Mouse (Mus musculus) adrenal gland, adult 8-10 months (tissue): ENCODE measurements around the gene Syne2. TPM values are rescaled to one million over a fixed set of nuclear protein-coding genes. Genes with fewer than 3 reads are reported as not detected.

Experiments
- DNase-seq: peaks from one replicate; pipeline ENCODE4 v3.0.0; 2022
- total RNA-seq, 4 experiments: library from RNA; stranded (reverse); gene quantifications; 2 replicates each; pipeline ENCODE4 v1.2.4; 2022

Gene Syne2
- total RNA-seq, 4 experiments from 2014 or later, result 44.7 to 90.5 (median 59.6) TPM

- peak; percentile 20 for DNase-seq
These were observed 133.4 kb downstream of the Syne2 start for GRCm38 (mm10) chr12:75951328-75951727.

GRCm38 (mm10) chr12:75952011-75952410 lies 134.1 kb downstream of the Syne2 start:
- no peak for DNase-seq

DNA sequence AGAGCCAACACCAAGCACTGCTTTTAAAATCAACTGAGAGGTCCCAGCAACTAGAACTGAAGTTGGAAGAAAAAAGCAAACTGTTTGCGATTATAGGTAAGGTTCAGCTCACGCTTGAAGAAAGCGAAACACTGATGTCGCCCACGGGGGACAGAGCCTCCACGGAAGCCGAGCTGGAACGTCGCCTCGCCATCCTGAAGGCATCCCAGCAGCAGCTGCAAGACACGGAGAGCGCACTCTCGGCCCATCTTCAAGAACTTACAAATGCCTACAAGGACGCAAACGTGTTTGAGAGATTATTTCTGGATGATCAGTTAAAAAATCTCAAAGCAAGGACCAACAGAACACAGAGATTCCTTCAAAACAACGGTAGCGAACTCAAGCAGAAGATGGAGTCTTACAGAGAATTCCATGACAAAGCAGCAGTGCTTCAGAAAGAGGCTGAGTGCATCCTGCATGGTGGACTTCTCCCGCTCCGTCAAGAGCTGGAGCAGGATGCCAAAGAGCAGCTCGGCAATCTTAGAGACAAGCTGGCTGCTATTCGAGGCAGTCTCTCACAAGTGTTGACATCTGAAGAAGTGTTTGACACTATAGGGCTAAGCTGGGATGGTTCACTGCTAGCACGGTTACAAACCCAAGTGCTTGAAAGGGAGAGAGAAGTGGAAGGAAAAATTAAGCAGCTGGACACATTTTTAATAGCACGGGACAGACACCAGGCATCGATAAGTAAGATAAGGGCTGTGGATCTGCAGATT lies 148.7 kb downstream of the Syne2 start:
- no peak for DNase-seq

- DNase-seq, result no peak
These were observed 161.1 kb downstream of the Syne2 start for GRCm38 (mm10) chr12:75979079-75979478.

DNA sequence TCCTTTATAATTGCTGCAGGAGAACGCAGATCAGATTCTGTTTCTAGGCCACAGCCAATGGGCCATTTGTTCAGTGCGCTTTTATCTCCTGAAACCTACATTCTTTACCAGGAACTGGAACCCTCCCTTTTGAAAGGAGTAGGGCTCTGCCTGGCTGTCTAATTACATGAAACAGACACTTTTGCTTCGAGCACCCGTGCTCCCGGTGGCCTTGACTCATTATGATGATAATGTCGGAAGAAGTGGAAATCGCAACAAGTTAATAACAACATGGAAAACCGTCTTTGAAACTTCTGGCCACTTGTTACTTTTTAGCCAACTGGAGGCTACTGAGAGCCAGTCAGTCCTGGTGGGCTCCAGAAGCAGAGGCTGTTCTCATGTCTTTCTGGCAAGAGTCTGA lies 165.4 kb downstream of the Syne2 start:
- DNase-seq, result no peak

DNA sequence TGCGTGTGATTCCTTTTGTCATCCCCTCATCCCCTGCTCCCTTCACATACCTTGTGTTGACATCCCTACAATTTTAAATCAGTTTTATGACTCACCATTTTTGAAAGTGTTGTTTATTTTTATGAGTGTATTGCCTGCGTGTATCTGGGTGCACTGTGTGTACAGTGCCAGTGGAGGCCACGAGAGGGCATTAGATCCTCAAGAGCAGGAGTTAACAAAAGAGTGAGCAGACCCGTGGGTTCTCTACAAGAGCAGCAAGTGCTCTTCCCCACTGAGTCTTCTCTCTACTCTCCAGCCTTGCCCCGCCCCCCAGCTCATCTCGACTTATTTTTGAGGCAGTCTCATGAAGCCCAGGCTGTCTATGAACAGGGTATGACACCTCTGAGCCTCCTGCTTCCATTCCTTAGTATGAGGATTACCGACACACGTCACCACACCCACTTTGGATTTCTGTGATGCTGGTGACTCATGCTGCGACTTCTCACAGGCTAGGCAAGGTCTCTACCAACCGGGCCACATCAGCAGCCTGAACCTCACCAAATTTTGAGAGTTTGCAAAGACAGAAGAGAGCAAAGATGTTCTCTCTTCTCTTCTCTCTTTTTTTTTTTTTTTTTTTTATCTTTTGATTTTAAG lies 174.4 kb downstream of the Syne2 start:
- no peak for DNase-seq

DNA sequence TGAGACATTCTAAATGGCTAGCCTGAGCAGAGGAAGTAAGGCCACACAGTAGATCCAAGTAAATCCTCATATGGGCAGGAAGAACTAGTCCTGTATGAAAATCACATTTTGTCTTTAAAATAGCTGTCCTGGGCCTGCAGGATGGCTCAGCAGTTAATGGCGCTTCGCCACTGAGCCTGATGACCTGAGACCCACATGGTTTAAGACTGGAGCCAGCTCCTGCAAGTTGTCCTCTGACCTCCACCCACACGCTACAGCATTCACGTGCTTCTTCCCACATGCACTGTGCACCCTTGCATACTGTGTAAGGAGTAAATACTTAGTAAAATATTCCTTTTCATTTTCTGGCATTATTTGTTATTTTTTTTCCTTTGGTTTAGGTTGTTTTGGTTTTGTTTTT lies 175.0 kb downstream of the Syne2 start:
- DNase-seq, result no peak

GRCm38 (mm10) chr12:75995086-75995485 lies 177.2 kb downstream of the Syne2 start:
- DNase-seq, result no peak

GRCm38 (mm10) chr12:75997547-75997946 lies 179.6 kb downstream of the Syne2 start:
- DNase-seq, result no peak

DNA sequence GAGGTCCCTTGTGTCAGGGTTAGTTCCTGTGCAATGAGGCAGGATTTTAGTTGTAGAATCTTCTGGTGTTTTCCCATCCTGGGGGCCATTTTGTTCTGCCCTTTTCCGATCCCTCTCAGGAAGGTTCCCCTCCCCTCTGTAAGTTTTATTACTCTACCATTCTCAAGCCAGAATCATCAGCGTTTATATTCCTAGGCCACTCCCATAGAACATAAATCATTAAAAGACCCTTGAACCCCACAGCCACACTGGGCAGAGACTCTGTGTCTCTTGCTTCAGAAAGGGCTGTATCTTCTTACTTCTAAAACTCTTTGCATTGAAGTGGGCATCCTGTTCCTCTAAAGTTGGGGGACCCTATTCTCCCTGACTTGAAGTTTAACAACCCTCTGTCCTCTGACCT lies 180.5 kb downstream of the Syne2 start:
- DNase-seq, result no peak

GRCm38 (mm10) chr12:76004697-76005249 lies 186.8 kb downstream of the Syne2 start:
- DNase-seq, result no peak

- DNase-seq, result no peak
These were observed 191.1 kb downstream of the Syne2 start for GRCm38 (mm10) chr12:76008991-76009390.

- DNase-seq, result no peak
These were observed 194.9 kb downstream of the Syne2 start for GRCm38 (mm10) chr12:76012789-76013188.

DNA sequence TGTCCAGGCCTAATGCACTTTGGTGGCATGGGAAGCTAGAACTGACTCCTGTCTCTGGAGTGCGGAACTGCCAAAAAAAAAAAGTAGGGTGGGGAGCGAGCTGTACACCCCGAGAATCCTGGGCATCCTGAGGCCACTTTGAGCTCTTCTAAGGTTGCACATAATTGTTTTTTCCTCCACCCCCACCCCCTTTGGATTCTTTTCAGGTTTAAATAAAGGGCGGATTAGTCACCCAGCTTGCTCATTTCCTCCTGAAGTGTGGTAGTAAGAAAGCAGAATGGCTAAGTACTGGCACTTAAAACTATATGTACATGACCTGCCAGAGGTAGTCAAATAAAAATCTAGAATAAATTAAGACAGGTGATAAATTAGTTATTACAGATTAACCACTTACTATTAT lies 195.5 kb downstream of the Syne2 start:
- DNase-seq, result no peak

- DNase-seq, result no peak
These were observed 197.1 kb downstream of the Syne2 start for GRCm38 (mm10) chr12:76015026-76015425.

GRCm38 (mm10) chr12:76015489-76015888 lies 197.6 kb downstream of the Syne2 start:
- peak; percentile 5 for DNase-seq

DNA sequence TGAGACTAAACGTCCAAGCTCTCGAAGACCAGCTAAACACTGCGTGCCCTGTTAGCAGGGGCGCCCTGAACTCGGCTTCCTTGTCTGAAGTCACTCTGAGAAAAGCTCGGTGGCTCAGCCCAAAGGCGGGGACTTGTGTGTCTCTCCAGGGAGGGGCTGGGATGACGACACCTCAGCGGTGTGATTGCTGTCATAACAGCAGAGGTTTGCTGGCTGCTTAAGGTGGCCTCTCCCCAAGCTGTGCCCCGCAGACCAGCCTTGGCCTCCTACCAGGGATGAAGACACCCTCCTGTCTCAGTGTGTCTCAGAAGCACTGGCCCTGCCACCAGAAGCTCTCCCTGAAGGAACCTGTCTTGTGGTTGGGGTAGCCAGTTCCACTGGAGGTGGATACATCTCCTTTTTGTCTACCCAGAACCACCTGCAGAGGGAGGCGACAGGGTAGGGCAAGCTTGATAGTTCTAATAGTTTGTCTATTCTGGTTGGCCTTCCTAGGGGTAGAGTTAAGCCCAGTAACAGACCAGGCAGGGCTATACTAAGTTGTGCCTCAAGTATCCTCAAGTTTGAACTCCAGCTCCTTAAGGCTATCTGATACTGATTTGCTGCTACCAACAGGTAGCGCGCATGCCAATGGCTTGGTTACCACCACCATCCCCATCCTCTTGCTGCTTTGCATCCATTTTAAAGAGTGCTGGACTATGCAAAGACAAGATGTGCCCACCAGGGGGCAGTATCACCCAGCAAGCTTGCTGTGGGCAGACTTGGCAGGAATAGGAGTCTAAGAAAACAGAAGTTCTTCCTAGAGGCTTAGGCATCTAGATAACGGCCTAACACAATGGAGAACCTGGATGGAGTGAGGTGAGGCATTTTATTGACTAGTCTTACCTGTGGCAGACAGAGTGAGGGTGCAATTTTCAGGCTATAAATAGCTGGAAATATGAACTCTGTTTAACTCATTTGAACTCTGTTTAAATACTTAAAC lies 198.5 kb downstream of the Syne2 start:
- DNase-seq, result peak; percentile 35

DNA sequence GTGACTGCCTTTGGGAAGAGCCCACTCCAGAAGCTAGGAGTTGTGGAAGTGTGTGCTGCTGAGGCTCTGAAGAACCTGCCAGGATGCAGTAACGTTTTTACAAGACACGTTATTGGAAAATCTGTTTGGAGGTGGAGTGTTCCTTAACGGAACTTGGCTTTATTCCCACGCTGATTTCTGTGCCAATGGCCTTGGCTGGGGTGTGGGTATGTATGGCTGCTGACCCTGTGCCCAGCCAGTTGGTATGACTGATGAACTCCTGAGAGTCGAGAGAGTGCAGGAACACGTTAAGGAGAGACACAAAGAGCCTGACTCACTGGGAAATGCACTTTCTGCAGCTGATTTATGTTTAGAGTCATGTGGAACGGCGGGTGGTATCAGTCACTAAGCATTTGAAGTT lies 200.7 kb downstream of the Syne2 start:
- DNase-seq, result peak; percentile 19

DNA sequence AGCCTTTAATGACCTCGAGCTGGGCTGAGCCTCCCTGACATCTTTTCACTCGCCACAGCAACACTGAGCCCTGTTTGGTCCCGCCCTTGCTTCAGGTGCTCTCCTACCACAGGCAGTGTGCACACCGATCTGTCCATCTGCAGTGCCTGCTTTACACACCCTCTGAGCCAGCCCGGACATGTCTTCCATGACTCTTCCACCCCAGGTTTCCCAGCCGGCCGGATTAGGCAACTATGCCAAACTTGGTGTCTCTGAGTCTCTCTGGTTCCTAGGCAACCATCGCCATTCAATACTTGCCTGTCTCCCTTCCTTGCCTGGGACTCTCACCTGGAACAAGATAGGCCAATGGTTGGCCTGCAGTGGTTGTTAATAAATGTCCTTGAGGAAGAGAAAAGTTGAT lies 224.4 kb downstream of the Syne2 start:
- no peak for DNase-seq

- no peak for DNase-seq
These were observed 228.6 kb downstream of the Syne2 start for GRCm38 (mm10) chr12:76046561-76046960.

GRCm38 (mm10) chr12:76047921-76048320 lies 230.0 kb downstream of the Syne2 start:
- DNase-seq, result no peak

DNA sequence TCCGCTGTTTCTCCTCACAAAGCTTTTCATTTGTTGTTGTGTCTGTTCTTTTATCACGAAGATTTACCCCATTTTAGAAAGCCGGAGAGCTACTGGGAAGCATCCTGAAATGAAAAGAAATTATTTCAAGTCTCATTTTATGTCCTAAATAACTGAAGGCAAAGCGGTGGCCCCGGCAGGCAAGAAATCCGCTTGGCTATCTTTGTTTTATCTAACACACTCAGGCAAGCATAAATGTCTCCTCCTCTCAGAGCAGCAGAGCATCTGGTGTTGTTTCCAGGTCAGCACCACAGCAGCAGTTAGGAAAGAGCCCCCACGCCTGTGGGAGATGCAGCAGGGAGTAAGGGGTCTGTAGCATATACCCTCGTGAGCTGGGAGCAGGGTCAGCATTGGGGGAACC lies 230.7 kb downstream of the Syne2 start:
- no peak for DNase-seq

GRCm38 (mm10) chr12:76049343-76049742 lies 231.4 kb downstream of the Syne2 start:
- no peak for DNase-seq
